26 mouse cellular contexts compared by ENCODE assay signal in genomic region chr4:129382029-129382428, GRCm38 (mm10). TPM values are rescaled to one million over a fixed set of nuclear protein-coding genes. Genes with fewer than 3 reads are reported as not detected.
A peak's percentile ranks its signal among the peaks of the same experiment; 100 is the strongest.
DNase-seq lines count a peak whose midpoint lies in the region; ATAC-seq and TF ChIP-seq lines count a peak whose summit lies in the region.
"Had no signal": no experiment of that assay in that cellular context is flagged by ENCODE, and none has a peak within 500 bp of the region (broad histone marks: within the 10 kb centered on the region; RNA-seq: fewer than 3 reads in every experiment).

No protein-coding gene starts in this region.

- WGBS in kidney, embryonic 15.5 days = 91% methylated on average over 9 of the region's 9 CpGs
- WGBS in hindbrain, embryonic 13.5 days = 94% methylated on average over 9 of the region's 9 CpGs
- 89% methylated on average over 9 of the region's 9 CpGs for WGBS in midbrain, postnatal 0 days

- no peaks in the 10 kb centered on the region for H3K9me3 ChIP-seq in kidney, embryonic 15.5 days (replicated peaks)
- no peaks in the 10 kb centered on the region for H3K9me3 ChIP-seq in E14TG2a.4 (ENCODE audit: low read length)
- no peaks in the 10 kb centered on the region for H3K9me3 ChIP-seq in hindbrain, embryonic 13.5 days
- no peaks in the 10 kb centered on the region for H3K9me3 ChIP-seq in midbrain, postnatal 0 days (ENCODE audit: low read length)
- H3K9me3 ChIP-seq: embryonic facial prominence, embryonic 12.5 days; heart, embryonic 10.5 days; hindbrain, embryonic 10.5 days; limb, embryonic 10.5 days; liver, embryonic 15.5 days; midbrain, embryonic 10.5 days; stomach, embryonic 15.5 days had no signal

- no peak overlapping the region for H3K9ac ChIP-seq in kidney, embryonic 15.5 days
- H3K9ac ChIP-seq in hindbrain, embryonic 13.5 days = no peak overlapping the region
- H3K9ac ChIP-seq in midbrain, postnatal 0 days (replicated peaks; ENCODE audit: low read length, poor library complexity, severe bottlenecking) = no peak overlapping the region
- H3K9ac ChIP-seq: embryonic facial prominence, embryonic 12.5 days; forebrain, postnatal 0 days; liver, embryonic 15.5 days; stomach, embryonic 15.5 days had no signal

- no peak overlapping the region for H3K4me2 ChIP-seq in kidney, embryonic 15.5 days
- H3K4me2 ChIP-seq in hindbrain, embryonic 13.5 days = no peak overlapping the region
- no peak overlapping the region for H3K4me2 ChIP-seq in midbrain, postnatal 0 days (ENCODE audit: low read depth, low read length, poor library complexity, severe bottlenecking)
- H3K4me2 ChIP-seq: embryonic facial prominence, embryonic 12.5 days; liver, embryonic 15.5 days; stomach, embryonic 15.5 days had no signal

- no peak for ATAC-seq in kidney, embryonic 15.5 days (replicated peaks; ENCODE audit: low FRiP score)
- ATAC-seq in hindbrain, embryonic 13.5 days (ENCODE audit: low FRiP score) = no peak
- ATAC-seq in midbrain, postnatal 0 days (ENCODE audit: low FRiP score) = no peak
- ATAC-seq: forebrain, postnatal 0 days; hindbrain, postnatal 0 days; intestine, embryonic 16.5 days; midbrain, embryonic 16.5 days; Patski had no signal

- H3K4me3 ChIP-seq in kidney, embryonic 15.5 days (replicated peaks) = no peak overlapping the region
- peak overlapping the region; percentile 64; the same call in 1 of the 2 replicates for H3K4me3 ChIP-seq in E14TG2a.4 (replicated peaks; ENCODE audit: low read length)
- H3K4me3 ChIP-seq in hindbrain, embryonic 13.5 days = no peak overlapping the region
- H3K4me3 ChIP-seq in midbrain, postnatal 0 days (ENCODE audit: low read depth, low read length) = no peak overlapping the region
- H3K4me3 ChIP-seq: embryonic facial prominence, embryonic 12.5 days; heart, embryonic 10.5 days; hindbrain, embryonic 10.5 days; limb, embryonic 10.5 days; liver, embryonic 15.5 days; midbrain, embryonic 10.5 days; stomach, embryonic 15.5 days had no signal

- peaks cover 17% of the 10 kb centered on the region for H3K4me1 ChIP-seq in kidney, embryonic 15.5 days
- H3K4me1 ChIP-seq in E14TG2a.4 (replicated peaks; ENCODE audit: low read depth, low read length) = peaks cover 81% of the 10 kb centered on the region
- H3K4me1 ChIP-seq in hindbrain, embryonic 13.5 days (replicated peaks) = no peaks in the 10 kb centered on the region
- no peaks in the 10 kb centered on the region for H3K4me1 ChIP-seq in midbrain, postnatal 0 days (ENCODE audit: insufficient read depth, low read length)
- H3K4me1 ChIP-seq: embryonic facial prominence, embryonic 12.5 days; heart, embryonic 10.5 days had no signal

- H3K27ac ChIP-seq in kidney, embryonic 15.5 days = 0 out of 2 replicates have a peak overlapping the region, but pooled peaks have one; percentile 22
- H3K27ac ChIP-seq in hindbrain, embryonic 13.5 days = no peak overlapping the region
- H3K27ac ChIP-seq in midbrain, postnatal 0 days (ENCODE audit: low read depth, low read length) = no peak overlapping the region
- H3K27ac ChIP-seq: embryonic facial prominence, embryonic 12.5 days; heart, embryonic 10.5 days; hindbrain, embryonic 10.5 days; hindbrain, postnatal 0 days; limb, embryonic 10.5 days; liver, embryonic 15.5 days; midbrain, embryonic 10.5 days had no signal

- no peak for TF ChIP-seq CTCF in E14TG2a.4 (conservative IDR thresholded peaks at IDR 0.05; ENCODE audit: low read length)
- TF ChIP-seq CTCF in midbrain, postnatal 0 days (IDR thresholded peaks at IDR 0.05) = no peak

- 0 out of 2 replicates have a peak, but pooled peaks cover 4% of the 10 kb centered on the region for H3K27me3 ChIP-seq in kidney, embryonic 15.5 days
- no peaks in the 10 kb centered on the region for H3K27me3 ChIP-seq in E14TG2a.4 (ENCODE audit: insufficient read depth, low read length)
- peaks cover 15% of the 10 kb centered on the region for H3K27me3 ChIP-seq in hindbrain, embryonic 13.5 days
- no peaks in the 10 kb centered on the region for H3K27me3 ChIP-seq in midbrain, postnatal 0 days (ENCODE audit: insufficient read depth, low read length)
- H3K27me3 ChIP-seq: Patski; stomach, embryonic 15.5 days had no signal

- DNase-seq in kidney, postnatal 25 days = no peak
- DNase-seq in ES-CJ7 (ENCODE audit: low read depth, low spot score) (peak; percentile 95), ZHBTc4 (ENCODE audit: low read depth, low spot score) (peak; percentile 96)
- DNase-seq in midbrain, postnatal 0 days (ENCODE audit: low spot score) = no peak
- DNase-seq: B cell, adult 2 months; cerebellum, adult 2 months; cerebellum, postnatal 25 days; forebrain, postnatal 0 days; liver; right cerebral cortex, postnatal 25 days; spleen, adult 18-20 months had no signal

- H3K36me3 ChIP-seq in kidney, embryonic 15.5 days = no peaks in the 10 kb centered on the region
- peaks cover 4% of the 10 kb centered on the region; the same call in 1 of the 2 replicates for H3K36me3 ChIP-seq in E14TG2a.4 (ENCODE audit: insufficient read depth, low read length)
- no peaks in the 10 kb centered on the region for H3K36me3 ChIP-seq in hindbrain, embryonic 13.5 days
- no peaks in the 10 kb centered on the region for H3K36me3 ChIP-seq in midbrain, postnatal 0 days (ENCODE audit: insufficient read depth, low read length)
- H3K36me3 ChIP-seq: embryonic facial prominence, embryonic 12.5 days; heart, embryonic 10.5 days; hindbrain, embryonic 10.5 days; limb, embryonic 10.5 days; liver, embryonic 15.5 days; midbrain, embryonic 10.5 days; stomach, embryonic 15.5 days had no signal

RNA-seq across cellular contexts. Expression of gene Zbtb8a, which starts 4.1 kb away (rescaled TPM):
- polyA plus RNA-seq in kidney, embryonic 15.5 days (2015; fragmentation: Nextera tagmentation; extraction: Ambion mirVana) = 15.7 and 18.0 TPM in 2 replicates
- 18.9 and 20.7 TPM in 2 replicates for polyA plus RNA-seq in hindbrain, embryonic 13.5 days (2015; fragmentation: Nextera tagmentation; extraction: Ambion mirVana)
- 22.9 and 25.2 TPM in 2 replicates for total RNA-seq in midbrain, postnatal 0 days (2014; rRNA removed)
- polyA plus RNA-seq in midbrain, postnatal 0 days (2015; fragmentation: Nextera tagmentation; extraction: Ambion mirVana) = 15.5 and 15.8 TPM in 2 replicates

RNA-seq across cellular contexts. Expression of gene Zbtb8os, which starts 46.5 kb away (rescaled TPM):
- 46.9 and 47.5 TPM in 2 replicates for polyA plus RNA-seq in kidney, embryonic 15.5 days (2015; fragmentation: Nextera tagmentation; extraction: Ambion mirVana)
- polyA plus RNA-seq in hindbrain, embryonic 13.5 days (2015; fragmentation: Nextera tagmentation; extraction: Ambion mirVana) = 26.8 and 28.8 TPM in 2 replicates
- 2.9 and 4.1 TPM in 2 replicates for total RNA-seq in midbrain, postnatal 0 days (2014; rRNA removed)
- 15.6 and 20.6 TPM in 2 replicates for polyA plus RNA-seq in midbrain, postnatal 0 days (2015; fragmentation: Nextera tagmentation; extraction: Ambion mirVana)

RNA-seq across cellular contexts. Expression of gene Rbbp4, which starts 46.9 kb away (rescaled TPM):
- polyA plus RNA-seq in kidney, embryonic 15.5 days (2015; fragmentation: Nextera tagmentation; extraction: Ambion mirVana) = 430 and 490 TPM in 2 replicates
- polyA plus RNA-seq in hindbrain, embryonic 13.5 days (2015; fragmentation: Nextera tagmentation; extraction: Ambion mirVana) = 366 and 373 TPM in 2 replicates
- total RNA-seq in midbrain, postnatal 0 days (2014; rRNA removed) = 79.2 and 82.4 TPM in 2 replicates
- 187 and 198 TPM in 2 replicates for polyA plus RNA-seq in midbrain, postnatal 0 days (2015; fragmentation: Nextera tagmentation; extraction: Ambion mirVana)

RNA-seq across cellular contexts. Expression of gene Zbtb8b, which starts 58.6 kb away (rescaled TPM):
- 4.1 and 4.9 TPM in 2 replicates for polyA plus RNA-seq in kidney, embryonic 15.5 days (2015; fragmentation: Nextera tagmentation; extraction: Ambion mirVana)
- polyA plus RNA-seq in hindbrain, embryonic 13.5 days (2015; fragmentation: Nextera tagmentation; extraction: Ambion mirVana) = 13.6 and 13.9 TPM in 2 replicates
- 14.3 and 15.1 TPM in 2 replicates for total RNA-seq in midbrain, postnatal 0 days (2014; rRNA removed)
- 14.5 and 15.9 TPM in 2 replicates for polyA plus RNA-seq in midbrain, postnatal 0 days (2015; fragmentation: Nextera tagmentation; extraction: Ambion mirVana)
- total RNA-seq: gastrocnemius, postnatal 4 days had no signal

Comparison
In these comparisons a context has a peak if more than half of its experiments do, and no peak if none do; other contexts are left out.
1. DNase-seq: peak in ES-CJ7 (single experiment) and ZHBTc4 (single experiment); none in kidney, postnatal 25 days (0 of 2) and midbrain, postnatal 0 days (single experiment).